Mouse (Mus musculus) MEL-GATA-1-ER (cell line): ENCODE measurements around the gene Slco2a1.

Experiments used
- DNase-seq: peaks from one replicate; pipeline ENCODE4 v3.0.0-alpha.2; 2012; ENCODE audit warnings: low read depth; ENCODE audit errors: extremely low read depth

Slco2a1 gene

DNA sequence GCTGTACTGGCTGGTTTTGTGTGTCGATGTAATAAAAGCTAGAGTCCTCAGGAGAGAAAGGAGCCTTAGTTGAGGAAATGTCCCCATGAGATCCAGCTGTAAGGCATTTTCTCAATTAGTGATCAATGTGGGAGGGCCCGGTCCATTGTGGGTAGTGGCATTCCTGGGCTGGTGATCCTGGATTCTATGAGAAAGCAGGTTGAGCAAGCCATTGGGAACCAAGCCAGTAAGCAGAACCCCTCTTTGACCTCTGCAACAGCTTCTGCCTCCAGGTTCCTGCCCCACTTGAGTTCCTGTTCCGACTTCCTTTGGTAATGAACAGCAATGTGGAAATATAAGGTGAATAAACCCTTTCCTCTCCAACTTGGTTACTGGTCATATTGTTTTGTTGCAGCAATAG is 6.1 kb upstream of the Slco2a1 start:
- DNase-seq = no peak

- no peak for DNase-seq
Observed at GRCm38 (mm10) chr9:102985111-102985510, 3.4 kb upstream of the Slco2a1 start.

- no peak for DNase-seq
Observed at GRCm38 (mm10) chr9:102985939-102986338, 2.6 kb upstream of the Slco2a1 start.

DNA sequence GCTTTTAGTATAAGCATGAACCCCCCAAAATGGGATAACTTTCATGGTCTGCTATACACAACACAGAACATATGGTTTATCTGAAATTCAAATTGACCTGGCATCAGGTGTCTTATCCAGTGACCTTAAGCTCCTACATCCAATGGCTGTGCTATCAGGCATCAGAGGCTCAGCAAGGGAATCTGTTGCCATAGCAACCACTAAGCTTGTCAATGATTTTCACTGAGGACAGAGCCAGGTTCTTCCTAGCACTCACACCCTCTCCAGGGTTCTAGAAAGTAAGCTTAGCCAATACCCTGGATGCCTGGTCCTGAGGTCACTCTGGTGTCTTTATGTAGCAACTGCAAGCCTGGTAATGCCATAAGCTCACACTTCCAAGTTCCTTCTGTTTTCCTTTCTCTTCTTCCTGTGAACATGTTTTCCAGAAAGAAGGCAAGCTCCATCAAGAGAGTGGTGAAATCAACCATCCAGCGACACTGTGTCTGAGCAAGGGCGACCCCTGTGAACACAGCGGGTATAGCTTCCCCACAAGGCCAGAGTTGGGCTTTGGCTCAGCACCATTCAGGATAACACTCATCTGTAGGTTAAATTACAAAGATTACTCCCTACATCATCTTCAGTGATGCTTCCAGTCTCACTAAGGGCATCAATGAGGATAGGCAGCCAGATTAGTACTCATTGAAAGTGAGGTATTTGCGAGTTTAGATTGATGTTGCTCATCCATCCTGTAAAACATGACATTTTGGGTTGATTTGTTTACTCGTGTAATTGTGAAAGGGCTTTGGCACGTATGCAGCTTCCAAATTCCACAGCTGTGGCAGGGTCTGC is 2.0 kb downstream of the Slco2a1 start:
- DNase-seq = no peak

DNA sequence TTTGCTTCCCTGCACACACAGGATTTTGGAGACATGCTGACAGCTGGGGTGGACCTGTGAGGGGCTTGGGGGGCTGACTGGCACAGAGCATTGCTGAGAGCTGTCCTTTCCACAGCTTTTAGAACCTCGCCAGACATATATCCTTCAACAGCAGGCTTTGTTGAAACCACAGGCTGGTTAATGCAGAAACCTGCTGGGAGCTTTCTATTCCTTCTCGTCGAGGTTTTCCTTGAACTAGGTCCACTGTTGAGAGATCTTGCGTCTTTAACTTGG is 2.6 kb downstream of the Slco2a1 start:
- DNase-seq = no peak

- DNase-seq = no peak
Observed at GRCm38 (mm10) chr9:102992877-102993276, 4.4 kb downstream of the Slco2a1 start.

DNA sequence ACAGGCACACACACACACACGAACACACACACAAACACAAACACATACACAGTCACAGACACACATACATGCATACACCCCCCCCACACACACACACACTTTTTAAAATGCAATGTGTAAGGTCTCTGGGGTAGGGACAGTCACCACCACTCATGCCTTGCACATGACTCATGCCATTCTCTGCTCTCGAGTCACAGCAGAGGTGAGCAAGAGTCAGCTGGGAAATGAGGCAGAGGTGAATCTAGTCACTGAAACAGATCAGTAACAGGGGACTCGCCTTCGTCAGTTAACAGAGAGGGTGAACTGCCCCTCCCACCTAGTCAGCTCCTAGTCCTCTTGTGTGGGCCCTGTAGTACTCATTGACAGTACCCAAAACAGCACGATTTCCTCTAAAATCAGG is 5.3 kb downstream of the Slco2a1 start:
- no peak for DNase-seq

DNA sequence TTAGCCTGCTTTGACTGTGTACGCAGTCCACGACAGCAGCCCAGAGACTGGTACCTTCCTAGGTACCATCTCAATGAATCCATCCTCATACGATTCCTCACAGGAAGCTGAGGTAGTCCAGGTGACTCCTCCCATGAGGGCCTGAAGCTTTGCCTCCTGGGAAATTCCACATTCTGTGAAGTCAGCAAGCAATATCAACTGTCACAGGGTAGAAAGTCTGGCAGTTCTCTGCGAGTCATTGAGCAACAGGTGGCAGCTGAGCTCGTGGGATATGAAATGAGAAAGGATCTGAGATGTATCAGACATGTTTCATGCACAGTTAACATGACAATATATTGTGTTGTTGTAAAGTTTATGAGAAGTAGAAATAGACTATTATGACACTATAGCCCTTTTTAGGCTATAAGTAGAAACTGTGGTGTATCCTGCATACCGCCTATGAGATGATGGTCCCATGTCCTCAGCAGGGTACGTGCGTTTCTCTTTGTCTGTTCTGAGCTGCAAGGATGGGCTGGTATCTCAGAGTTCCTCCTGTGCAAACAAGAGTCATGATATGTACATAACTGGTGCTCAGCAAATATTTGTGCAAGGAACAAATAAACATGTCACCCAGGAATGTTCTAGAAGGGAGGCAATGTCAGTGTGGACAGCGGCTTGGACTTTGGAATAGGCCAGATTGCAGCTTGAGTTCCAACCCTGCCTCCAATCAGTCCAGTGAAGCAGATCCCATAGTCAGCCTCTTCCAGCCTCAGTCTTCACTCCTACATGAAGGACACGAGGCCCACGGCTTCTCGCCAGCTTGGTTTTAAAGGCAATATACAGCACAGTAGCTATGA is 7.5 kb downstream of the Slco2a1 start:
- DNase-seq = no peak

- no peak for DNase-seq
Observed at GRCm38 (mm10) chr9:103000384-103000783, 11.9 kb downstream of the Slco2a1 start.

DNA sequence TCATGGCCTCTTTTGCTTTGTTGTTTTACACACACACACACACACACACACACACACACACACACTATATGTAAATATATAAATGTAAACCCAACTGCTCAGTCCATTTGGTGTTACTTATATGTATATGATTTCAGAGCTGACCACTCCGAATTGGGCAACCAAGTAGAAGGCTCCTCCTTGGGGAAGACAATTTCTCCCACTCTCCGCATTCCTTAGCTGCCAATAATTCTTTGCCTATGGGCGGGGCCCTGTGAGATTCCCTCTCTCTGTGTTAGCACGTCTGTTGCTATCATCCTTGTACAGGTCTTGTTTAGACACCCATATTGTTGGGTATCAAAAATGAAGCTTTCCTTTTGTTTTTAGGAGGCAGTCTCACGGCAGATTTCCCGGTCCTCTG is 15.8 kb downstream of the Slco2a1 start:
- no peak for DNase-seq

DNA sequence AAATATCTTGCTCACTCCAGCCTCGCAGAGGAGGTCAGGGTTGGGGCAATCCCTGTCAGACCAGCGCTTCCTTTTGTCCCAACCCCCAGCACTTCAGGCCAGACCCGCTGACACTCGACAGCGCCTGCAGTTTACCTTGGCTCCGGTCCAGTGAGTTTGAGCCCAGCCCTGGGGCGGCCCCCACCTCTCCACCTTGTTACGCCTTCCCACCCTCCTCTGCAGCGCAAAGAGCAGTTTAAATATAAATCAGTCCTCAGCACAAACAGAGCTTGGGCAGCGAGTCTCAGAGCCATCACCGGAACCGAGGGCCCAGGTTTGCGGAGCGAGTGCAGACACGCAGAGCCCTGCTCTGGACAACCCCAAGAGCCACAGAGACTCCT is 19.2 kb downstream of the Slco2a1 start:
- no peak for DNase-seq

DNA sequence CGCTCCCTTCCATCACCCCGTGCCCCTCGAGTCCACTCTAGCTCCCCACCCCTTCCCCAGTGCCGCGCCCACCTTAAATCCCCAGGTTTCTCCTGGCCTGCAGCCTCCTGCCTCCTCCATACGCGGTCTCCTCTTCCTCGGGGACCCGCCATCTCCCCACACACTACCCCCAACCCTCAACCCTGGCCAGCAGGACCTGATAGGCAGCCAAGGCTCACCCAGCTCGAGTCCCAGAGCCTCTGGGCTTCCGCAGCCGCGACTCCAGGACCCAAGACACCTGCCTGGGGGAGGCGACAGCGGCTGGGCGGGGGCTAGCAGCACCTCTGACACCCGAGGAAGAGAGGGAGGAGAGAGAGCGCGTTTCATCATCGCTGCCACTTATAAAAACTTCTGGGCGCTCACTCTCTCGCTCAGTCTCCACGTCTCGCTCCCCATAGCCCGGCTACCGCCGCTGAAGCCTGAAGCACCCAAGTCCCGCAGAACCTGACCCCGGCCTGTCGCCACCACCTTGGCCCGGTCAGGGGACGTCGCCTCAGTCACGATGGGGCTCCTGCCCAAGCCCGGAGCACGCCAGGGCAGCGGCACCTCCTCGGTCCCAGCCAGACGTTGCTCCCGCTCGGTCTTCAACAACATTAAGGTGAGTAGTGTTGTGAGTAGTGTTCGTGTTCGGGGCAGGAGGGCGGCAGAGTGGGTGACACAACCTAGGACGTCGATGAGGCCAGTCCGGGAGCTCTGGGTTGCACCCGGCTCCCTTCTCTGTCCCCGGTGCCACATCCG is 19.8 kb downstream of the Slco2a1 start:
- no peak for DNase-seq

GRCm38 (mm10) chr9:103010161-103010560 is 21.6 kb downstream of the Slco2a1 start:
- no peak for DNase-seq

DNA sequence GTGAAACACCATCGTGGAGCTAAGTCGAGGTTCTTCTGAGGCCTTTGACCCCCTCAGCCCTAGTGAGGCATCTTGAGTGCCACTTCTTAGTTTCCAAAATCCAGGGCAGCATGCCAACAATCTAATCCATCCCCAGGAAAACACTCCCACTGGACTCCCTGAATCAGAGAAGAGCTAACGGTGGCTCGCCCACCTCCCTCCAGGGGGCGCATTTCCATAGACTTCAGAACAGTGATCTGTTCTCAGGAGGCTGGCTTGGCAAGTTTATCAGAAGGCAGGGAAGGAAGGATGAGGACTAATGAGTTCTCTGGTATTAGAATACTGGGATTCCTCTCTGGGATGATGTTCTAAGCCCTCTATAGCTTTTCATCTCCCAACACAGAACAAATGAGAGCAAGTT is 24.9 kb downstream of the Slco2a1 start:
- DNase-seq = no peak

- DNase-seq = no peak
Observed at GRCm38 (mm10) chr9:103014686-103015085, 26.2 kb downstream of the Slco2a1 start.

DNA sequence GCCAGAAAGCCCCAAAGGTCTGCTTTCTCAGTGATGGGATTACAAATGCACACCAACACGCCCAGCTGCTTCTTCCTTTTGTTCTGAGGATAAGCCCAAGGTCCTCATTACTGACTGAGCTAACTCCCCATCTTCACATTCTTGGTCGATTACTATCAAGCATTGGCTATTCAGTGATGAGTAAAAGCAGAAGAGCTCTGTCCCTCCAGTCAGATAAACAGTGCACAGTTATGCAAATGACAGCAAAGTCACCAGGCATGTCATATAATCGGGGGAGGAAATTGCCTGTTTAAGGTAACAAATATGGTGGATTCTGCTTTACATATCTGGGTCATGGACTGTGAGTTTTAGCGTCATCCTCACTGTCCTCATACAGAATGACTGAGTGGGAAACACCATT is 35.6 kb downstream of the Slco2a1 start:
- DNase-seq = no peak

DNA sequence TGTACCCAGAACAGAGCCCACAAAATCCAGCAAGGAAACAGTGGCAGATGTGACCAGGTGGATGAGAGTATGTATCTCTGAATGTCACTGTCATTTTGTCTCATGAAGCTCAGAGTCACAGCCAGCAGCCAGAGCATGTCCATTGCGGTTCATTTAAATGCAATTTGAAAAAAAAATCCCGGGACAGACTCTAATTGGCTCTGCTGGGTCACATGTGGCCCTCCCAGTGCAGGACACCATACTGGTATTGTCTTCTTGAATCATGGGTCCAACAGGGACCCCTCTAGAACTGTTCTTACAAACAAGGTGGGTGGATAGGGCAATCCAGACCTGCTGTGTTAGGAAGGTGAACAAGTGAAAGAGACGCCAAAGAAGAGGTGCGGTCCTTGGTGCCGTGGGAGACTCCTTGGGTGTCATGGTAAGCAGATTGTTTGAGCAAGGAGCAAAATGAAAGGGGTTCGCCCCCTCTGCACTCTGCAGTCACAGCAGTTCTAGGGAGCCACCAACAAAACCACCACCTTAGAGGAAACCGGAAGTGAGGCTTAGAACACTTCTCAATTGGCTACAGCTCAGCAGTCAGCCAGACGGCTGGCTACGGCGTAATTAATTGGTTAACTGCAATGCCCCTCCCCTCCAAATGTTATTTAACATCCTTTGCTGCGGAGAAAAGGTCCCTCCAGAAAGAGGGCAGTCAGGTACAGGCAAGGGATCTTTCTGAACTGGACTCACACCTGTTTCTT is 38.8 kb downstream of the Slco2a1 start:
- no peak for DNase-seq

DNA sequence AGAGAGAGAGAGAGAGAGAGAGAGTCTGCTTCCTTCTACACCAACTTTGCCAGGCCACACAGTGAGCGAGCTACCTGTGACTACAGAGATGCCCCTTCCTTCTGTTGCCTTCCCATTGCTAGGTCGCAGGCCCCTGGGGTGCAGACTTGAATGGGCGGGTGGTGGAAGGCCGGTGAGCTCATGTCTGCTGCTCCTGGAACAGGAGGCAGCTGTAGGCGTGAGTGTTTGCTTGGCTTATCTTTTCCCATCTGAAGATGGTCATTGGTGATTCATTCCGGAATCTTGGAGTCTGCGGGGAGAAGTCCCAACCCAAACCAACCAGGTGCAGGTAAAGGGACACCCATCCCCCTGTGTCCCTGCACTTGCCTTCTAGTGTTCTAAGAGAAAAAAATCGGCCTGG is 40.5 kb downstream of the Slco2a1 start:
- DNase-seq = no peak

GRCm38 (mm10) chr9:103030041-103030440 is 41.5 kb downstream of the Slco2a1 start:
- no peak for DNase-seq

GRCm38 (mm10) chr9:103031211-103031610 is 42.7 kb downstream of the Slco2a1 start:
- no peak for DNase-seq

- DNase-seq = no peak
Observed at GRCm38 (mm10) chr9:103032193-103032592, 43.7 kb downstream of the Slco2a1 start.
